Mouse (Mus musculus) CH12.LX (cell line): ENCODE data around the gene Nudt22. TPM values are rescaled to one million over a fixed set of nuclear protein-coding genes. Genes with fewer than 3 reads are reported as not detected.

Experiments used
- DNase-seq: peaks from one replicate; pipeline ENCODE4 v3.0.0-alpha.2; 2013; ENCODE audit errors: extremely low read depth
- H3K27ac ChIP-seq: 2 replicates; pipeline ENCODE4 v1.5.1; 2012; ENCODE audit warnings: low read depth, mild to moderate bottlenecking, control low read depth, moderate library complexity; ENCODE audit not compliant: insufficient read depth
- H3K27me3 ChIP-seq: replicated peaks from 2 replicates; pipeline ENCODE3; 2012; ENCODE audit warnings: inconsistent platforms
- H3K36me3 ChIP-seq, 2 experiments: replicated peaks in 1 of 2; 2 replicates each; pipeline versions ENCODE3 to v1.6.1; 2012; ENCODE audit warnings: inconsistent platforms in 1 of 2, low read length in 1 of 2, mild to moderate bottlenecking in 1 of 2, mixed read lengths in 1 of 2, moderate library complexity in 1 of 2; ENCODE audit not compliant: control insufficient read depth in 1 of 2, insufficient read depth in 1 of 2
- H3K4me1 ChIP-seq, 2 experiments: 2 replicates each; pipeline ENCODE4 v1.6.1; 2012; ENCODE audit warnings: inconsistent platforms in 1 of 2, moderate library complexity in 1 of 2; ENCODE audit not compliant: insufficient read depth in 2 of 2, control insufficient read depth in 1 of 2
- H3K4me2 ChIP-seq: 2 replicates; pipeline ENCODE4 v1.6.1; 2012; ENCODE audit warnings: low read depth, mild to moderate bottlenecking, control low read depth; ENCODE audit not compliant: poor library complexity, insufficient read depth, severe bottlenecking
- H3K4me3 ChIP-seq, 3 experiments: fragments of 150-350 bp in 1 of 3; sonication (generic) in 1 of 3; replicated peaks in 1 of 3; 2 replicates each; pipeline versions ENCODE3 to v1.5.1; 2011 to 2012; ENCODE audit warnings: low read depth in 2 of 3, low read length in 2 of 3, mild to moderate bottlenecking in 2 of 3, moderate library complexity in 2 of 3, control low read depth in 1 of 3, improper control_type of control experiment in 1 of 3, inconsistent platforms in 1 of 3, mixed read lengths in 1 of 3; ENCODE audit not compliant: poor library complexity in 1 of 3
- H3K79me2 ChIP-seq: replicated peaks from 2 replicates; pipeline ENCODE4 v1.6.1; 2012; ENCODE audit warnings: mild to moderate bottlenecking, moderate library complexity; ENCODE audit not compliant: control insufficient read depth, poor library complexity, insufficient read depth, severe bottlenecking; ENCODE audit errors: extremely low read depth
- H3K9ac ChIP-seq: 2 replicates; pipeline ENCODE4 v1.6.1; 2012; ENCODE audit warnings: low read depth, mild to moderate bottlenecking, control low read depth, moderate library complexity; ENCODE audit not compliant: insufficient read depth
- H3K9me3 ChIP-seq: replicated peaks from 2 replicates; pipeline ENCODE3; 2012; ENCODE audit warnings: low read length, inconsistent platforms, mixed read lengths
- BHLHE40 ChIP-seq: IDR thresholded peaks from 2 replicates; pipeline ENCODE4 v1.6.1; 2011; ENCODE audit warnings: mild to moderate bottlenecking, low read depth, low read length, improper control_type of control experiment
- CHD1 ChIP-seq: IDR thresholded peaks from 2 replicates; pipeline ENCODE4 v1.6.1; 2012; ENCODE audit warnings: low read depth, low read length, improper control_type of control experiment, inconsistent platforms
- CTCF ChIP-seq, 2 experiments: IDR thresholded peaks in 1 of 2; conservative IDR thresholded peaks in 1 of 2; 2 replicates each; pipeline ENCODE4 v1.5.1; 2011 to 2012; ENCODE audit warnings: low read depth in 2 of 2, low read length in 2 of 2, improper control_type of control experiment in 1 of 2, inconsistent platforms in 1 of 2, mild to moderate bottlenecking in 1 of 2, moderate library complexity in 1 of 2
- EP300 ChIP-seq: IDR thresholded peaks from 2 replicates; pipeline ENCODE4 v1.6.1; 2011; ENCODE audit warnings: low read length, improper control_type of control experiment
- ETS1 ChIP-seq: conservative IDR thresholded peaks from 2 replicates; pipeline ENCODE4 v1.6.1; 2012; ENCODE audit warnings: low read depth, mild to moderate bottlenecking, inconsistent platforms, low read length, improper control_type of control experiment, moderate library complexity
- HCFC1 ChIP-seq: IDR thresholded peaks from 2 replicates; pipeline ENCODE4 v1.6.1; 2012; ENCODE audit warnings: low read depth, mild to moderate bottlenecking, inconsistent platforms, low read length, improper control_type of control experiment
- IRF4 ChIP-seq: IDR thresholded peaks from 2 replicates; pipeline ENCODE4 v1.6.1; 2014; ENCODE audit warnings: low read depth, mild to moderate bottlenecking, inconsistent platforms, low read length, improper control_type of control experiment
- JUN ChIP-seq: IDR thresholded peaks from 2 replicates; pipeline ENCODE4 v1.6.1; 2011; ENCODE audit warnings: low read depth, mild to moderate bottlenecking, low read length, improper control_type of control experiment, moderate library complexity; ENCODE audit not compliant: insufficient read depth
- JUND ChIP-seq: conservative IDR thresholded peaks from 2 replicates; pipeline ENCODE4 v1.6.1; 2011; ENCODE audit warnings: low read depth, low read length, improper control_type of control experiment
- NELFE ChIP-seq: IDR thresholded peaks from 2 replicates; pipeline ENCODE4 v1.6.1; 2011; ENCODE audit warnings: low read depth, low read length, improper control_type of control experiment
- PAX5 ChIP-seq: IDR thresholded peaks from 2 replicates; pipeline ENCODE4 v1.6.1; 2012; ENCODE audit warnings: low read length, inconsistent platforms, mixed read lengths
- POLR2AphosphoS2 ChIP-seq: IDR thresholded peaks from 2 replicates; pipeline ENCODE4 v1.6.1; 2011; ENCODE audit warnings: low read depth, low read length, improper control_type of control experiment
- RAD21 ChIP-seq: IDR thresholded peaks from 2 replicates; pipeline ENCODE4 v1.6.1; 2011; ENCODE audit warnings: low read depth, mild to moderate bottlenecking, low read length, improper control_type of control experiment, moderate library complexity
- RCOR1 ChIP-seq: conservative IDR thresholded peaks from 2 replicates; pipeline ENCODE4 v1.6.1; 2012; ENCODE audit warnings: low read depth, mild to moderate bottlenecking, inconsistent platforms, low read length, improper control_type of control experiment
- SMC3 ChIP-seq: IDR thresholded peaks from 2 replicates; pipeline ENCODE4 v1.6.1; 2011; ENCODE audit warnings: low read depth, low read length, improper control_type of control experiment
- UBTF ChIP-seq: IDR thresholded peaks from 2 replicates; pipeline ENCODE4 v1.6.1; 2012; ENCODE audit warnings: low read depth, mild to moderate bottlenecking, inconsistent platforms, low read length, improper control_type of control experiment, moderate library complexity
- USF1 ChIP-seq: IDR thresholded peaks from 2 replicates; pipeline ENCODE4 v1.6.1; 2014; ENCODE audit warnings: low read depth, mild to moderate bottlenecking, inconsistent platforms, low read length, improper control_type of control experiment
- dilution Hi-C: fragments of 300-500 bp; cut with MboI; formaldehyde crosslinking; loops from 2 replicates; pipeline ENCODE4 v1.14.3; 2020; ENCODE audit warnings: low sequenced_read_pairs; ENCODE audit not compliant: extremely low pct_unique_long_range_greater_than_20kb, extremely low pct_ligation_motif_present
- in situ Hi-C: fragments of 300-500 bp; cut with MboI; formaldehyde crosslinking; loops from 3 replicates; pipeline ENCODE4 v1.14.3; 2019; ENCODE audit warnings: low sequenced_read_pairs, low pct_ligation_motif_present, low pct_unique_long_range_greater_than_20kb, mixed read lengths
- polyA plus RNA-seq: library from polyadenylated mRNA; unstranded; fragments of >175 nt; gene quantifications from 2 replicates; pipeline ENCODE4 v1.2.1, GENCODE M21; 2012; ENCODE audit warnings: low read depth; ENCODE audit not compliant: insufficient read length
- total RNA-seq, 2 experiments: library from RNA; depleted of rRNA; stranded (reverse); fragments of 300-350 nt in 1 of 2; fragments of >200 nt in 1 of 2; gene quantifications; 2 replicates each; pipeline ENCODE4 v1.2.3; 2012 to 2014

Nudt22 gene
- total and polyA plus RNA-seq, 3 experiments = 11.1 to 24.6 (median 11.2) TPM

GRCm38 (mm10) chr19:6943709-6944108, 52.2 kb downstream of the Nudt22 start:
- Histone ChIP-seq H3K9me3 (no peaks in the 10 kb centered on the region), H3K27ac (no peak overlapping the region), H3K4me3 (no peak overlapping the region), H3K36me3 (peaks cover 0 to 31% of the 10 kb centered on the region in 2 experiments), H3K27me3 (no peaks in the 10 kb centered on the region), H3K4me1 (peaks cover 9 to 31% of the 10 kb centered on the region in 2 experiments), H3K79me2 (no peaks in the 10 kb centered on the region), H3K9ac (no peak overlapping the region), H3K4me2 (no peak overlapping the region)
- DNase-seq = no peak
- in situ Hi-C loops = no loop called here
- TF ChIP-seq JUND (no peak), UBTF (no peak), IRF4 (no peak), BHLHE40 (no peak), CTCF (conservative IDR thresholded peaks at IDR 0.05 in 1 of 2, IDR thresholded peaks at IDR 0.05 in 1 of 2; ENCODE audit: low read depth in 2 of 2, low read length in 2 of 2) (no peak), JUN (no peak), PAX5 (no peak), POLR2AphosphoS2 (no peak), NELFE (no peak), SMC3 (no peak), EP300 (no peak), RAD21 (no peak), CHD1 (no peak), RCOR1 (no peak), USF1 (no peak), ETS1 (no peak), HCFC1 (no peak)
- dilution Hi-C loops = no loop called here

Other genes with a start within 250 kb of the Nudt22 start
Only the 20 nearest of the 22 such genes appear.
- gene Rps6ka4, start 155.5 kb downstream of the Nudt22 start, total RNA-seq (2012; rRNA removed) = 7.8 and 9.8 TPM in 2 replicates
- gene Rps6ka4, start 155.5 kb downstream of the Nudt22 start, total RNA-seq (2014; rRNA removed) = 6.5 and 6.6 TPM in 2 replicates
- 14.0 and 18.3 TPM in 2 replicates for gene Rps6ka4, start 155.5 kb downstream of the Nudt22 start, polyA plus RNA-seq
- gene Ccdc88b, start 137.9 kb downstream of the Nudt22 start, total RNA-seq (2012; rRNA removed) = 57.0 and 76.4 TPM in 2 replicates
- 19.3 and 20.5 TPM in 2 replicates for gene Ccdc88b, start 137.9 kb downstream of the Nudt22 start, total RNA-seq (2014; rRNA removed)
- 53.0 and 56.4 TPM in 2 replicates for gene Ccdc88b, start 137.9 kb downstream of the Nudt22 start, polyA plus RNA-seq
- gene Trmt112, start 86.4 kb downstream of the Nudt22 start, total RNA-seq (2012; rRNA removed) = 191 and 198 TPM in 2 replicates
- 89.5 and 97.9 TPM in 2 replicates for gene Trmt112, start 86.4 kb downstream of the Nudt22 start, total RNA-seq (2014; rRNA removed)
- 158 and 212 TPM in 2 replicates for gene Trmt112, start 86.4 kb downstream of the Nudt22 start, polyA plus RNA-seq
- 72.6 and 74.8 TPM in 2 replicates for gene Prdx5, start 86.0 kb downstream of the Nudt22 start, total RNA-seq (2012; rRNA removed)
- 77.2 and 83.5 TPM in 2 replicates for gene Prdx5, start 86.0 kb downstream of the Nudt22 start, total RNA-seq (2014; rRNA removed)
- gene Prdx5, start 86.0 kb downstream of the Nudt22 start, polyA plus RNA-seq = 137 TPM in 2 replicates
- gene Esrra, start 74.3 kb downstream of the Nudt22 start, total RNA-seq (2012; rRNA removed) = 23.5 and 28.7 TPM in 2 replicates
- gene Esrra, start 74.3 kb downstream of the Nudt22 start, total RNA-seq (2014; rRNA removed) = 13.4 and 13.6 TPM in 2 replicates
- 15.6 and 17.7 TPM in 2 replicates for gene Esrra, start 74.3 kb downstream of the Nudt22 start, polyA plus RNA-seq
- gene Catsperz, start 70.7 kb downstream of the Nudt22 start, total RNA-seq (2012; rRNA removed) = not detected in 2 replicates
- gene Catsperz, start 70.7 kb downstream of the Nudt22 start, total RNA-seq (2014; rRNA removed) = not detected in 2 replicates
- 1.2 TPM in 1 of 2 replicates, not detected in the other for gene Catsperz, start 70.7 kb downstream of the Nudt22 start, polyA plus RNA-seq
- 0.21 TPM in 1 of 2 replicates, not detected in the other for gene Kcnk4, start 61.6 kb downstream of the Nudt22 start, total RNA-seq (2012; rRNA removed)
- not detected in 2 replicates for gene Kcnk4, start 61.6 kb downstream of the Nudt22 start, total RNA-seq (2014; rRNA removed)
- gene Kcnk4, start 61.6 kb downstream of the Nudt22 start, polyA plus RNA-seq = 0.80 TPM in 1 of 2 replicates, not detected in the other
- gene Bad, start 54.3 kb downstream of the Nudt22 start, total RNA-seq (2012; rRNA removed) = 37.8 and 38.0 TPM in 2 replicates
- 27.7 and 28.5 TPM in 2 replicates for gene Bad, start 54.3 kb downstream of the Nudt22 start, total RNA-seq (2014; rRNA removed)
- gene Bad, start 54.3 kb downstream of the Nudt22 start, polyA plus RNA-seq = 33.3 and 39.6 TPM in 2 replicates
- 14.1 and 18.1 TPM in 2 replicates for gene Gpr137, start 53.6 kb downstream of the Nudt22 start, total RNA-seq (2012; rRNA removed)
- 8.8 and 9.0 TPM in 2 replicates for gene Gpr137, start 53.6 kb downstream of the Nudt22 start, total RNA-seq (2014; rRNA removed)
- gene Gpr137, start 53.6 kb downstream of the Nudt22 start, polyA plus RNA-seq = 14.0 and 14.4 TPM in 2 replicates
- gene Ppp1r14b, start 21.1 kb downstream of the Nudt22 start, total RNA-seq (2012; rRNA removed) = 256 and 329 TPM in 2 replicates
- 151 and 167 TPM in 2 replicates for gene Ppp1r14b, start 21.1 kb downstream of the Nudt22 start, total RNA-seq (2014; rRNA removed)
- gene Ppp1r14b, start 21.1 kb downstream of the Nudt22 start, polyA plus RNA-seq = 179 and 241 TPM in 2 replicates
- gene Plcb3, start 19.6 kb downstream of the Nudt22 start, total RNA-seq (2012; rRNA removed) = 6.4 and 7.5 TPM in 2 replicates
- 3.0 and 4.1 TPM in 2 replicates for gene Plcb3, start 19.6 kb downstream of the Nudt22 start, total RNA-seq (2014; rRNA removed)
- gene Plcb3, start 19.6 kb downstream of the Nudt22 start, polyA plus RNA-seq = 7.8 and 8.2 TPM in 2 replicates
- gene Fkbp2, start 15.6 kb downstream of the Nudt22 start, total RNA-seq (2012; rRNA removed) = 44.6 and 50.4 TPM in 2 replicates
- 17.6 and 20.7 TPM in 2 replicates for gene Fkbp2, start 15.6 kb downstream of the Nudt22 start, total RNA-seq (2014; rRNA removed)
- 87.0 and 97.7 TPM in 2 replicates for gene Fkbp2, start 15.6 kb downstream of the Nudt22 start, polyA plus RNA-seq
- gene Vegfb, start 8.5 kb downstream of the Nudt22 start, total RNA-seq (2012; rRNA removed) = 12.9 and 13.2 TPM in 2 replicates
- 3.2 and 3.5 TPM in 2 replicates for gene Vegfb, start 8.5 kb downstream of the Nudt22 start, total RNA-seq (2014; rRNA removed)
- 28.4 and 35.1 TPM in 2 replicates for gene Vegfb, start 8.5 kb downstream of the Nudt22 start, polyA plus RNA-seq
- gene Dnajc4, start 3.5 kb downstream of the Nudt22 start, total RNA-seq (2012; rRNA removed) = 9.7 and 11.2 TPM in 2 replicates
- gene Dnajc4, start 3.5 kb downstream of the Nudt22 start, total RNA-seq (2014; rRNA removed) = 6.2 and 7.5 TPM in 2 replicates
- 12.7 and 13.9 TPM in 2 replicates for gene Dnajc4, start 3.5 kb downstream of the Nudt22 start, polyA plus RNA-seq
- gene Trpt1, start within 50 bp of the Nudt22 start, total RNA-seq (2012; rRNA removed) = 4.1 and 4.7 TPM in 2 replicates
- 2.8 and 3.4 TPM in 2 replicates for gene Trpt1, start within 50 bp of the Nudt22 start, total RNA-seq (2014; rRNA removed)
- gene Trpt1, start within 50 bp of the Nudt22 start, polyA plus RNA-seq = 2.1 and 3.1 TPM in 2 replicates
- gene Fermt3, start 23.4 kb upstream of the Nudt22 start, total RNA-seq (2012; rRNA removed) = 57.4 and 58.4 TPM in 2 replicates
- gene Fermt3, start 23.4 kb upstream of the Nudt22 start, total RNA-seq (2014; rRNA removed) = 47.0 and 58.7 TPM in 2 replicates
- 65.1 and 67.3 TPM in 2 replicates for gene Fermt3, start 23.4 kb upstream of the Nudt22 start, polyA plus RNA-seq
- gene Stip1, start 43.9 kb upstream of the Nudt22 start, total RNA-seq (2012; rRNA removed) = 178 and 246 TPM in 2 replicates
- 200 and 202 TPM in 2 replicates for gene Stip1, start 43.9 kb upstream of the Nudt22 start, total RNA-seq (2014; rRNA removed)
- gene Stip1, start 43.9 kb upstream of the Nudt22 start, polyA plus RNA-seq = 314 and 344 TPM in 2 replicates
- gene Macrod1, start 60.7 kb upstream of the Nudt22 start, total RNA-seq (2012; rRNA removed) = not detected in 2 replicates
- not detected in 2 replicates for gene Macrod1, start 60.7 kb upstream of the Nudt22 start, total RNA-seq (2014; rRNA removed)
- 1.00 and 1.0 TPM in 2 replicates for gene Macrod1, start 60.7 kb upstream of the Nudt22 start, polyA plus RNA-seq
- not detected in 2 replicates for gene Flrt1, start 109.6 kb upstream of the Nudt22 start, total RNA-seq (2012; rRNA removed)
- not detected in 2 replicates for gene Flrt1, start 109.6 kb upstream of the Nudt22 start, total RNA-seq (2014; rRNA removed)
- not detected in 2 replicates for gene Flrt1, start 109.6 kb upstream of the Nudt22 start, polyA plus RNA-seq
- 102 and 114 TPM in 2 replicates for gene Otub1, start 210.2 kb upstream of the Nudt22 start, total RNA-seq (2012; rRNA removed)
- 115 and 119 TPM in 2 replicates for gene Otub1, start 210.2 kb upstream of the Nudt22 start, total RNA-seq (2014; rRNA removed)
- gene Otub1, start 210.2 kb upstream of the Nudt22 start, polyA plus RNA-seq = 126 and 139 TPM in 2 replicates